Mouse (Mus musculus) cerebellum, postnatal 4 days (tissue): ENCODE results near the gene Ly86.

ENCODE experiments used
- DNase-seq, 2 experiments: peaks; one replicate each; pipeline ENCODE4 v3.0.0; 2022; ENCODE audit warnings: low spot score in 2 of 2, mixed read lengths in 1 of 2

The Ly86 gene

DNA sequence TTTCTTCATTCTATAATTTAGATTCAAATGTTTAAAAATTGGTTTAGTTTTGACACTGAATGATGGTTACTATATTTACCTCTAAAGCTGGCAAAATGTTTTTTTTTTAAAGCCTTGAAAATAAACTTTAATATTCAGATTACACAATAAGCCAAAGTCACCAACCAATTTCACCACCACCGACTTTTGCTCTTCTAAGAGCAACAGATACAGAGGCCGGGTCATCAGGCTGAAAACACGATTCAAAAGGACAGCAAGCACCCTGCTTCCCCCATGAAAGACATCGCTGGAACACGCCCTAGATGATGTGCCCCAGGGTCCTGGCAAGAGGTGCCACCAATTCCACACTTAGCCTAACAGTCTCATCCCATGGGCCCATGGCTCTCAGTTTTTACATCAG is 113.5 kb downstream of the Ly86 start:
- DNase-seq = no peak

DNA sequence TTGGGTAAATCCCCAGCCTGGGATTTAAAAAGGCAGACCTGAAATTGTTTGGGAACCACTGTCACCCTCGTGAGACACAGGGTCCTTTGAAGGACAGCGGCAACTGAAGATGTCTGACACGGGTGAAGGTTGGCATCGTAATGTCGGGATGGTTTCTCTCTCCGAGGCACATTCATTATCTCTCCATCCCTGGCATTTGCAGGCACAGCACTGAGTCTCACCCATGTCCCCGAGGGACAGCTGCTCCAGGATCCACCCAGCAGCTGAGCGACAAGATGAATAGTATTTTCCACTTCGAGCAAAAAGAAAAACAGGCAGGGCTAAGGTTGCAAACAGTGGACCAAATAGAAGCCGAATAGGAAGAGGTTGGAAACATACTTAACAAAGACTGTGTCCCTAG is 114.0 kb downstream of the Ly86 start:
- DNase-seq = no peak

DNA sequence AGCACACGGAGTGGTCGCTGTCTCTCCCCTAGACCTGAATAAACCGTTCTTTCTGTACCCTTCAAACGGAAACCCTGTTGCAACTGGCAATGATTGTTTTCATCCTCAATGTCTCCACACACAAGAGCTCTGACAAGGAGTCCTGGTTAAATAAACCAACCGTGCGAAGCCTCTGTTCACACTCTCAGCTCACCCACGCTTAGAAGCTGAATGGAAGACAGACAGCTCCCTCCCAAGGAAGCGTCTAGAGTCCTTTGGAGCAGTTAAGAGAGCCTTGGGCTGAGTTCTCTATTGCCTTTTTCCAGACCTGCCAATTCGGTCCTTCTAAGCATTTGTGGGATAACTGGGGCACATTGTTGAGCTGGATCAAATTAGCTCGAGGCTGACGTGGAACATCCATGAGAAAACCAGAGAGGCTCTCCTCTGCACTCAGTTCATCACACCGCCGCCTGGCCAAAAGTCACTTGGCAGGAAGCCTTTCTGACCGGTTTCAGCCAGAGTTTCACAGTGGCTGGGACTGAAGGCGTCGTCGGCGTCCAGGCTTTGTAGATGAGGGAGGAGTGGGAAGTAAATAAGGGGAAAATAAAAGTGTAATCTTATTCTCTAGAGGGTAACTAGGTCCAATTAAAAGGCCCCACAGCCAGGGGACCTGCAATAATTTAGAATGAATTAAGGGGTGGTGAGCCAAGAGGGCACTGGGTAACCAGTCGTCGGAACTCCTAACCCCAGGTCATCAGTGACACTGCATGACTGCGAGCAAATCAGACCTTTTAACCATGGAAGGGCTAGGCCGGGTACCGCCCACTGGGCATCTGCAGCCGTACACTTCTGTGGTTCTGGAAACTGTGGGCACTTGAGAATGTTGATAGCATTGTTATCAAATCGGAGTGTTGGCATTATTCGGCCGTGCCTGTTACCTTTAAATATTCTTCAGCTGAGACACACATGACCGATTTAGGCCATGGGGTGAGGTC is 115.2 kb downstream of the Ly86 start:
- DNase-seq = peak in 1 of 2 experiments; percentile 49

DNA sequence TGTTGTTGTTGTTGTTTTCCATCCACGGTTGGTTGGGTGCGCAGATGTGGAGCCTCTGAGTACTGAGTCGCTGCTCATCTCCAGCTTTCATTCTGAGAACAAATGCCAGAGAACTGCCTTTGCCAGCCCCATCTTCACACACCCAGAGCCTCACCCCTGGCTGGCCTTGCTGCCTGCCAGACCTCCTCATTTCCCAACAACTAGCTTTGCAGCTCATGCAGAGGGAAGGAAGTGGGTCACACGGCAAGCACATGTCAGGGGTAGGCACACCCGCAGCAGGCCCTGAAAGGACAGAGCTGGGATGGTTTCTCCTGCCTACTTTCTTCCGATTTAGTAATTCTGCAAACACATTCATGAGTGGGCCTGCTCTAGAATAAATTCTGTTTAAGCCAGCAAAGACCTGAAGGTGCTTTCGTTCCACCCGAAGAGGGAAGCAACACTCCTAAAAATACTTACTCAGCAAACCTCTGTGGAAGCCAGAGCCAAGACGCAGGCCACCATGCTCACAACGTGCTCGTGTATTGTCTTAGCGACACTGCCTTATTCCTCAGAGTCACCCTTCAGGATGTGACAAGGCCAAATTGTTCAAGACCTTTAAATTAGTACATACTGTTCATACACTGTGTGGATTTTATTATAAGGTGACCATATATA is 117.2 kb downstream of the Ly86 start:
- DNase-seq = no peak

DNA sequence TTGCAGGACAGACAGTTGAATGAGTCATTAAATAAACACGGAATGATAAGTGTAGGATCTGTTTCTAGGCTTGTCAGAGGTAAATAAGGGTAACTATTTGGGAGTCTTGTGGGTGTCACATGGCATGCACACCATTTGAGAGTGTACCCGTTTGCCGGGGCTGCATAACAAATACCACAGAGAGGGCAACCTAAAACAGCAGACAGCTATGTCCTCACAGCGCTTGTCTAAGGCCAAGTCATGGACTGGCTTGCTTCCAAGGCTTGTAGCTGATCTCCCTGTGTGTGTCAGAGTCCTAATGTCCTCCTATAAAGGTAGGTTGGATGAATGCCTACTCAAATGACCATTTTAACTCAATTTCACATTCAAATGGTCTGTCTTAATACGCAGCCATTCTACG is 120.7 kb downstream of the Ly86 start:
- DNase-seq = no peak

DNA sequence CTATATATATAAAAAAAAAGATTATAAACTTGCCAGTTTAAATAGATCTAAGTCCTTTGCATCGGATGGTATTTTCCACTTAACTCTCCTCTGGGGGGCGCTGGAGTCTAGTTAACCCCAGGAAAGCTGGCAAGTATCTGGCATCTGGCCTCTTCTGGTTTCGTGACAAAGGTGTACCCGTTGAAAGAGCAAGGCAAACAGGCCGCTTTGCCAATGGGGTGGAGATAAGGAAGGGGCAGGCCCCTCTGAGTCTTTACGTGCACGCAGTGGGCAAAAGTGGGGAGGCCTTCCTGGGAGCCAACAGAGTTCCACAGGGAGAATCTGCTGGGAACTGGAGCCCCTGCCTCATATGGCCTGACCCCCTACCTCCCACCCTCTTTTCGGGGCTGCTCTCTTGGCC is 122.8 kb downstream of the Ly86 start:
- peak; percentile 54 to 73 for DNase-seq
